Mouse (Mus musculus): Measurements from ENCODE around the gene AU022252. TPM values are rescaled to one million over a fixed set of nuclear protein-coding genes. Genes with fewer than 3 reads are reported as not detected.
A peak's percentile ranks its signal among the peaks of the same experiment; 100 is the strongest.
"Not testable (repeated sequence)": the region's sequence is repeated elsewhere in the genome, so short reads cannot be mapped to it uniquely, and the experiment has no call there.

Gene AU022252
- 10.0 TPM for polyA plus RNA-seq (2012; fragmentation: generic; extraction: Trizol)
- long read RNA-seq, experiment 1, full-length matches to known transcripts, result 12 of 17 reads
- long read RNA-seq, experiment 1, partial matches to known transcripts, result 4 of 17 reads
- long read RNA-seq, experiment 1, other reads (novel, unspliced or antisense), result 1 of 17 reads
- long read RNA-seq, experiment 2, full-length matches to known transcripts, result 16 of 23 reads
- long read RNA-seq, experiment 2, partial matches to known transcripts, result 6 of 23 reads
- long read RNA-seq, experiment 2, other reads (novel, unspliced or antisense), result 1 of 23 reads

- TF ChIP-seq USF1 (IDR thresholded peaks at IDR 0.05; ENCODE audit: low read depth), result no peak
- TF ChIP-seq FOSL1 (IDR thresholded peaks at IDR 0.05; ENCODE audit: insufficient read depth, low read length, poor library complexity, severe bottlenecking), result no peak
- no peak for TF ChIP-seq MYOD1 (IDR thresholded peaks at IDR 0.05; ENCODE audit: control insufficient read depth, insufficient read length, low read depth)
- no peak for TF ChIP-seq MYOG (IDR thresholded peaks at IDR 0.05; ENCODE audit: control insufficient read depth, extremely low read depth, insufficient read length)
- no peak for TF ChIP-seq CTCF (IDR thresholded peaks at IDR 0.05; ENCODE audit: control insufficient read depth, insufficient read depth, insufficient read length)
These were observed at the start of gene AU022252, which contains the start of gene P3h1 for GRCm38 (mm10) chr4:119232410-119233255. TSS of gene AU022252 (minus strand) at chr4:119232712. TSS of gene P3h1 (plus strand) at chr4:119232915.

GRCm38 (mm10) chr4:119278784-119279183 lies 46.3 kb upstream of the AU022252 start:
- peaks cover 12% of the 10 kb centered on the region for H3K79me3 ChIP-seq (ENCODE audit: low read depth)
- not testable (repeated sequence) for H3K27me3 ChIP-seq (ENCODE audit: control insufficient read depth, insufficient read depth, insufficient read length); H3K4me3 ChIP-seq (ENCODE audit: insufficient read depth, poor library complexity, severe bottlenecking); H3ac ChIP-seq (ENCODE audit: control insufficient read depth, insufficient read length, low read depth)
- peaks cover 33% of the 10 kb centered on the region for H3K79me2 ChIP-seq (ENCODE audit: control insufficient read depth, insufficient read depth)
- peaks cover 93% of the 10 kb centered on the region for H3K36me3 ChIP-seq (ENCODE audit: control insufficient read depth, insufficient read depth)

More at GRCm38 (mm10) chr4:119232410-119233255, at the start of gene AU022252, which contains the start of gene P3h1:
- H3K36me3 ChIP-seq (ENCODE audit: control insufficient read depth, insufficient read depth), result peaks cover 4% of the 10 kb centered on the region
- peaks cover 3% of the 10 kb centered on the region for H3K79me3 ChIP-seq (ENCODE audit: low read depth)
- peaks cover 30% of the 10 kb centered on the region for H3K79me2 ChIP-seq (ENCODE audit: control insufficient read depth, insufficient read depth)
- no peaks in the 10 kb centered on the region for H3K27me3 ChIP-seq (ENCODE audit: control insufficient read depth, insufficient read depth, insufficient read length)
- peak within 1 kb of the TSS; percentile 91 for H3K4me3 ChIP-seq (ENCODE audit: insufficient read depth, poor library complexity, severe bottlenecking)
- peak within 1 kb of the TSS; percentile 94 for H3ac ChIP-seq (ENCODE audit: control insufficient read depth, insufficient read length, low read depth)

GRCm38 (mm10) chr4:119275726-119276125 lies 43.2 kb upstream of the AU022252 start:
- H3K79me3 ChIP-seq (ENCODE audit: low read depth), result peaks cover 1% of the 10 kb centered on the region
- TF ChIP-seq FOSL1 (IDR thresholded peaks at IDR 0.05; ENCODE audit: insufficient read depth, low read length, poor library complexity, severe bottlenecking) (no peak), MYOD1 (IDR thresholded peaks at IDR 0.05; ENCODE audit: control insufficient read depth, insufficient read length, low read depth) (no peak), CEBPB (IDR thresholded peaks at IDR 0.05; ENCODE audit: low read depth) (no peak), USF1 (IDR thresholded peaks at IDR 0.05; ENCODE audit: low read depth) (no peak), MYOG (IDR thresholded peaks at IDR 0.05; ENCODE audit: control insufficient read depth, extremely low read depth, insufficient read length) (no peak), MAX (IDR thresholded peaks at IDR 0.05) (no peak)
- peaks cover 90% of the 10 kb centered on the region for H3K36me3 ChIP-seq (ENCODE audit: control insufficient read depth, insufficient read depth)
- peaks cover 2% of the 10 kb centered on the region for H3K79me2 ChIP-seq (ENCODE audit: control insufficient read depth, insufficient read depth)
- H3K27me3 ChIP-seq (ENCODE audit: control insufficient read depth, insufficient read depth, insufficient read length), result no peaks in the 10 kb centered on the region
- no peak overlapping the region for H3K4me3 ChIP-seq (ENCODE audit: insufficient read depth, poor library complexity, severe bottlenecking)
- no peak overlapping the region for H3ac ChIP-seq (ENCODE audit: control insufficient read depth, insufficient read length, low read depth)

GRCm38 (mm10) chr4:119275226-119275625 lies 42.7 kb upstream of the AU022252 start:
- Histone ChIP-seq H3K79me2 (ENCODE audit: control insufficient read depth, insufficient read depth) (no peaks in the 10 kb centered on the region), H3ac (ENCODE audit: control insufficient read depth, insufficient read length, low read depth) (no peak overlapping the region), H3K79me3 (ENCODE audit: low read depth) (peaks cover under 1% of the 10 kb centered on the region), H3K4me3 (ENCODE audit: insufficient read depth, poor library complexity, severe bottlenecking) (no peak overlapping the region), H3K27me3 (ENCODE audit: control insufficient read depth, insufficient read depth, insufficient read length) (no peaks in the 10 kb centered on the region), H3K36me3 (ENCODE audit: control insufficient read depth, insufficient read depth) (peaks cover 91% of the 10 kb centered on the region)
- TF ChIP-seq USF1 (IDR thresholded peaks at IDR 0.05; ENCODE audit: low read depth) (no peak), CTCF (IDR thresholded peaks at IDR 0.05; ENCODE audit: control insufficient read depth, insufficient read depth, insufficient read length) (no peak), CEBPB (IDR thresholded peaks at IDR 0.05; ENCODE audit: low read depth) (no peak), MAX (IDR thresholded peaks at IDR 0.05) (no peak), MYOG (IDR thresholded peaks at IDR 0.05; ENCODE audit: control insufficient read depth, extremely low read depth, insufficient read length) (no peak)

GRCm38 (mm10) chr4:119274627-119275026 lies 42.1 kb upstream of the AU022252 start:
- Histone ChIP-seq H3K79me3 (ENCODE audit: low read depth) (no peaks in the 10 kb centered on the region), H3K36me3 (ENCODE audit: control insufficient read depth, insufficient read depth) (peaks cover 86% of the 10 kb centered on the region), H3K79me2 (ENCODE audit: control insufficient read depth, insufficient read depth) (no peaks in the 10 kb centered on the region), H3K4me3 (ENCODE audit: insufficient read depth, poor library complexity, severe bottlenecking) (no peak overlapping the region), H3ac (ENCODE audit: control insufficient read depth, insufficient read length, low read depth) (no peak overlapping the region), H3K27me3 (ENCODE audit: control insufficient read depth, insufficient read depth, insufficient read length) (no peaks in the 10 kb centered on the region)
- TF ChIP-seq MAX (IDR thresholded peaks at IDR 0.05) (no peak), USF1 (IDR thresholded peaks at IDR 0.05; ENCODE audit: low read depth) (no peak), CTCF (IDR thresholded peaks at IDR 0.05; ENCODE audit: control insufficient read depth, insufficient read depth, insufficient read length) (no peak), FOSL1 (IDR thresholded peaks at IDR 0.05; ENCODE audit: insufficient read depth, low read length, poor library complexity, severe bottlenecking) (no peak), MYOG (IDR thresholded peaks at IDR 0.05; ENCODE audit: control insufficient read depth, extremely low read depth, insufficient read length) (no peak), CEBPB (IDR thresholded peaks at IDR 0.05; ENCODE audit: low read depth) (no peak), MYOD1 (IDR thresholded peaks at IDR 0.05; ENCODE audit: control insufficient read depth, insufficient read length, low read depth) (no peak)

All from C2C12 (cell line).